Mouse (Mus musculus) stomach, embryonic 16.5 days (tissue): ENCODE measurements around the gene Dnm1. TPM values are rescaled to one million over a fixed set of nuclear protein-coding genes. Genes with fewer than 3 reads are reported as not detected.

ENCODE experiments used
- ATAC-seq: fragments of 200-750 bp; cut with Nextera tagmentation; 2 replicates; pipeline ENCODE4 v1.8.0; 2017; ENCODE audit warnings: moderate number of reproducible peaks, moderate TSS enrichment; ENCODE audit not compliant: insufficient read depth, low FRiP score
- H3K27ac ChIP-seq: fragments of 300-500 bp; sonication (generic); 2 replicates; pipeline ENCODE4 v1.5.1; 2014; ENCODE audit warnings: low read length
- H3K27me3 ChIP-seq: fragments of 300-500 bp; sonication (generic); 2 replicates; pipeline ENCODE4 v1.6.1; 2014; ENCODE audit warnings: low read length, control low read depth, mixed read lengths; ENCODE audit not compliant: control insufficient read depth, insufficient read depth
- H3K36me3 ChIP-seq: fragments of 300-500 bp; sonication (generic); 2 replicates; pipeline ENCODE4 v1.6.1; 2014; ENCODE audit warnings: low read length; ENCODE audit not compliant: control insufficient read depth, insufficient read depth
- H3K4me1 ChIP-seq: fragments of 300-500 bp; sonication (generic); 2 replicates; pipeline ENCODE4 v1.6.1; 2014; ENCODE audit warnings: low read length, control low read depth, mixed read lengths; ENCODE audit not compliant: control insufficient read depth, insufficient read depth
- H3K4me2 ChIP-seq: fragments of 300-500 bp; sonication (generic); 2 replicates; pipeline ENCODE4 v1.6.1; 2014; ENCODE audit warnings: low read depth, low read length, mixed read lengths
- H3K4me3 ChIP-seq: fragments of 300-500 bp; sonication (generic); replicated peaks from 2 replicates; pipeline ENCODE4 v1.5.1; 2014; ENCODE audit warnings: mild to moderate bottlenecking, low read length
- H3K9ac ChIP-seq: fragments of 300-500 bp; sonication (generic); 2 replicates; pipeline ENCODE4 v1.6.1; 2014; ENCODE audit warnings: low read length
- H3K9me3 ChIP-seq: fragments of 300-500 bp; sonication (generic); replicated peaks from 2 replicates; pipeline ENCODE4 v1.6.1; 2016; ENCODE audit warnings: low read length, control low read depth; ENCODE audit not compliant: control insufficient read depth
- WGBS: fragments of 180-500 bp; shearing (Covaris S2); extraction: QIAGEN DNeasy Blood & Tissue Kit; methylation state at CpG from one replicate; pipeline ENCODE4 v1.1.7; 2014; 5-methylcytosine and 5-hydroxymethylcytosine counted together
- polyA plus RNA-seq: library from polyadenylated mRNA; unstranded; fragments of >200 nt; fragmentation: Nextera tagmentation; extraction: Ambion mirVana; gene quantifications from 2 replicates; pipeline ENCODE4 v1.2.1, GENCODE M21; 2015

Gene Dnm1
- polyA plus RNA-seq, 1 experiment from 2014 or later: 8.1 TPM

DNA sequence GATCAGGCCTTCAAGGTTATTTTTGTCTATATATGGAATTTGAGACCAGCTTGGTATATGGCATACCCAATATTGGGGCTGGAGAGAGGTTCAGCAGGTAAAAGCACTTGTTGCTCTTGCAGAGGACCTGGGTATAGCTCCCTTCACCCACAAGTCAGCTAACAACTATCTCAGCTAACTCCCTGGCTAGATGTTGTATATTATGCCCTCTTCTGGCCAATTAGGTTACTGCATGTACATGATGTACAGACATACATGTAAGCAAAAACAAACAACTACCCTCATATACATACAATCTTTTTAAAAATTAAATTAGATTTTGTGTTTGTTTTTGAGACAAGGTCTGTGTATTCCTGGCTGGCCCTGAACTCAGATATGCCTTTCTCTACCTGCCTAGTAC lies 63.6 kb downstream of the Dnm1 start:
- H3K4me2 ChIP-seq: peak overlapping the region; percentile 78; the same call in 1 of the 2 replicates
- ATAC-seq: no peak
- H3K27me3 ChIP-seq: no peaks in the 10 kb centered on the region
- H3K4me1 ChIP-seq: peaks cover 9% of the 10 kb centered on the region
- H3K4me3 ChIP-seq: peak overlapping the region; percentile 84; the same call in 1 of the 2 replicates
- peaks cover 4% of the 10 kb centered on the region; the same call in 1 of the 2 replicates for H3K36me3 ChIP-seq
- no peaks in the 10 kb centered on the region for H3K9me3 ChIP-seq
- no peak overlapping the region for H3K9ac ChIP-seq
- no peak overlapping the region for H3K27ac ChIP-seq

- H3K27ac ChIP-seq: peak overlapping the region; percentile 77
- no peaks in the 10 kb centered on the region for H3K27me3 ChIP-seq
- peak overlapping the region; percentile 84 for H3K4me3 ChIP-seq
- H3K9ac ChIP-seq: peak overlapping the region; percentile 83
- H3K4me2 ChIP-seq: peak overlapping the region; percentile 78
- no peaks in the 10 kb centered on the region for H3K9me3 ChIP-seq
- peak; percentile 38; the same call in 1 of the 2 replicates for ATAC-seq
- H3K36me3 ChIP-seq: peaks cover 7% of the 10 kb centered on the region; the same call in 1 of the 2 replicates
- peaks cover 9% of the 10 kb centered on the region for H3K4me1 ChIP-seq
- under 1% methylated on average over 29 of the region's 29 CpGs for WGBS
These were observed 64.7 kb downstream of the Dnm1 start for GRCm38 (mm10) chr2:32288371-32288931.

DNA sequence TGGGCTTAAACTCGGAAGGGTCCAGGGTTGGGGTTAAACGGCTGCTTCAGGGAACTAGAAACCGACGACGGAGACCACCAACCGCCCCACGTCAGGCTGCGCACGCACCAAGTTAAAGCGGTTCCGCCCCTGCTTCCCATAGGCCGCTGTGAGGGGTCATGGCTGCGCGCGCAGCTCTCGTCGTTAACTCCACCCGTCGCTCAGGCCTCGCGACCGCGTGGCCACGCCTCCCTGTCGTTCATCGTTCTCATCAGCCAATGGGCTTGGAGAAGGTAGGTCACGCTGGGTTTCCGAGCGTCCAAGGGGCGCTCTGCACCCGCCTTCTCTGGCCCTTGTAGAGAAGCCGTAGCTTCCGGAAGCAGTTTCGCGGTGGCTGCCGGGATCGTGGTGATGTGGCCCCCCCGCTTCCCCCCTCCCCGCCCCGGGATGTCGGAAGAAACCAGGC lies 65.2 kb downstream of the Dnm1 start, which contains the start of gene Swi5:
Swi5 (minus strand) TSS at position 153 of the 445 bp plus-strand sequence.
- Histone ChIP-seq H3K9ac (peak within 1 kb of the TSS; percentile 96), H3K27ac (peak within 1 kb of the TSS; percentile 77), H3K36me3 (peaks cover 7% of the 10 kb centered on the region; the same call in 1 of the 2 replicates), H3K4me2 (peak within 1 kb of the TSS; percentile 96), H3K4me1 (peaks cover 9% of the 10 kb centered on the region), H3K27me3 (no peaks in the 10 kb centered on the region), H3K4me3 (peak within 1 kb of the TSS; percentile 84), H3K9me3 (no peaks in the 10 kb centered on the region)
- under 1% methylated on average over 40 of the region's 41 CpGs for WGBS
- ATAC-seq: peak; percentile 100

- WGBS: 1% methylated on average over 23 of the region's 23 CpGs
- peak; percentile 0; the same call in 1 of the 2 replicates for ATAC-seq
- Histone ChIP-seq H3K9me3 (no peaks in the 10 kb centered on the region), H3K4me2 (peak within 1 kb of the TSS; percentile 96), H3K4me1 (peaks cover 9% of the 10 kb centered on the region), H3K27ac (peak within 1 kb of the TSS; percentile 77), H3K36me3 (peaks cover 7% of the 10 kb centered on the region; the same call in 1 of the 2 replicates), H3K27me3 (no peaks in the 10 kb centered on the region), H3K4me3 (peak within 1 kb of the TSS; percentile 84), H3K9ac (peak within 1 kb of the TSS; percentile 96)
These were observed 65.8 kb downstream of the Dnm1 start, which contains the start of gene Golga2 for GRCm38 (mm10) chr2:32287334-32287840. Gene Golga2 (plus strand): TSS chr2:32287384.

GRCm38 (mm10) chr2:32283986-32284385 lies 69.2 kb downstream of the Dnm1 start:
- 78% methylated on average over 3 of the region's 3 CpGs for WGBS
- ATAC-seq: no peak
- Histone ChIP-seq H3K9ac (no peak overlapping the region), H3K9me3 (no peaks in the 10 kb centered on the region), H3K4me3 (no peak overlapping the region), H3K27ac (no peak overlapping the region), H3K4me1 (peaks cover 7% of the 10 kb centered on the region), H3K4me2 (no peak overlapping the region), H3K27me3 (no peaks in the 10 kb centered on the region), H3K36me3 (peaks cover 14% of the 10 kb centered on the region; the same call in 1 of the 2 replicates)

DNA sequence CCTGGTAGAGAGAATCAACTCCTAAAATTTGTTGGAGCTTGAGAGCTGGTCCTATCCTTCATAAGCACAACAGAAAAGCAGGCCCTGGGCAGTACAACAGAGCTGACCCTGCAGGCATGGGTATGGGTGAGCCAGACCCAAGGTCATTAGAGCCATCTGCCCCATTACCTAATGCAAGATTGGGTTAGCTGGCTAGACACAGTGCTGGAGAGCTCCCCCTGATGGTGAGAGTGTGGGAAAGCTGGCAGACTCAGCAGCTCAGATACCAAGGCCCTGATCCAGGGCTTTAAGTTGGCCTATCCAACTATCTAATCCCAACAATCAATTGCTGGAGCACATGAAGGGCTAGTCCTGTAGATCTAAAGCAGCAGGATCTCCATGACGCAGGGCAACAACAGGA lies 70.4 kb downstream of the Dnm1 start:
- Histone ChIP-seq H3K9me3 (no peaks in the 10 kb centered on the region), H3K27me3 (no peaks in the 10 kb centered on the region), H3K36me3 (peaks cover 20% of the 10 kb centered on the region), H3K4me1 (peaks cover 6% of the 10 kb centered on the region), H3K4me2 (no peak overlapping the region), H3K27ac (no peak overlapping the region), H3K9ac (no peak overlapping the region), H3K4me3 (no peak overlapping the region)
- 0 out of 2 replicates have a peak, but pooled peaks have one; percentile 12 for ATAC-seq
- WGBS: 77% methylated on average over 1 of the region's 1 CpGs

DNA sequence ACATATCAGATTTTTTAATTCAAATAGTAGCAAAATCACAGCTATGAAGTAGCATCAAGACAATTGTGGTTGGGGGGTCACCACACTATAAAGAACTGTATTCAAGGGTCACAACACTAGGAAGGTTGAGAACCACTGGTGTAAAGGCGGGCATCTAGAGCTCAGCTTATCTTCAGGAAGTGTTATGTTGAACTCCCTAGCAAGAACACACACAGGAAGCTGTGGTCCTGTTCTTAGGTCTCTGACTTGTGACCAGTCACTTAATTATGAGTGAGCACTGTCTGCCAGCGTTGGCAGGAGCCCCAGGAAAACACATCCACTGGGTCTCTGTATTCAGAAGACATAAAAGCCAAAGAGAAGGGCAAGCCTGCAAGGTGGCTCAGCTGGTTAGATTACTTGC lies 70.8 kb downstream of the Dnm1 start:
- H3K4me1 ChIP-seq: peaks cover 6% of the 10 kb centered on the region
- H3K9ac ChIP-seq: no peak overlapping the region
- H3K4me3 ChIP-seq: no peak overlapping the region
- ATAC-seq: no peak
- no peaks in the 10 kb centered on the region for H3K9me3 ChIP-seq
- H3K4me2 ChIP-seq: no peak overlapping the region
- H3K27ac ChIP-seq: no peak overlapping the region
- 90% methylated on average over 2 of the region's 2 CpGs for WGBS
- H3K27me3 ChIP-seq: no peaks in the 10 kb centered on the region
- peaks cover 20% of the 10 kb centered on the region for H3K36me3 ChIP-seq

- H3K4me3 ChIP-seq: no peak overlapping the region
- no peak overlapping the region for H3K4me2 ChIP-seq
- no peak for ATAC-seq
- no peak overlapping the region for H3K27ac ChIP-seq
- H3K9me3 ChIP-seq: no peaks in the 10 kb centered on the region
- WGBS: 71% methylated on average over 3 of the region's 3 CpGs
- peaks cover 13% of the 10 kb centered on the region for H3K36me3 ChIP-seq
- no peak overlapping the region for H3K9ac ChIP-seq
- no peaks in the 10 kb centered on the region for H3K4me1 ChIP-seq
- no peaks in the 10 kb centered on the region for H3K27me3 ChIP-seq
These were observed 77.3 kb downstream of the Dnm1 start for GRCm38 (mm10) chr2:32275823-32276222.

- WGBS: 29% methylated on average over 4 of the region's 4 CpGs
- ATAC-seq: no peak
- Histone ChIP-seq H3K9me3 (no peaks in the 10 kb centered on the region), H3K4me1 (peaks cover 8% of the 10 kb centered on the region), H3K36me3 (no peaks in the 10 kb centered on the region), H3K4me3 (no peak overlapping the region), H3K4me2 (peak overlapping the region; percentile 85; the same call in 1 of the 2 replicates), H3K9ac (no peak overlapping the region), H3K27me3 (no peaks in the 10 kb centered on the region), H3K27ac (no peak overlapping the region)
These were observed 92.5 kb downstream of the Dnm1 start for GRCm38 (mm10) chr2:32260635-32261034.
